Mouse (Mus musculus) forebrain, embryonic 12.5 days (tissue): ENCODE data around the gene Pcyt2. TPM values are rescaled to one million over a fixed set of nuclear protein-coding genes. Genes with fewer than 3 reads are reported as not detected.

Source experiments
- ATAC-seq: fragments of 200-750 bp; cut with Nextera tagmentation; 2 replicates; pipeline ENCODE4 v1.8.0; 2017; ENCODE audit warnings: moderate TSS enrichment; ENCODE audit not compliant: low FRiP score
- H3K27ac ChIP-seq: fragments of 300-500 bp; sonication (generic); 2 replicates; pipeline ENCODE4 v1.5.1; 2016; ENCODE audit warnings: mild to moderate bottlenecking
- H3K27me3 ChIP-seq: fragments of 300-500 bp; sonication (generic); 2 replicates; pipeline ENCODE4 v1.6.1; 2016; ENCODE audit warnings: mild to moderate bottlenecking
- H3K36me3 ChIP-seq: fragments of 300-500 bp; sonication (generic); replicated peaks from 2 replicates; pipeline ENCODE4 v1.6.1; 2016; ENCODE audit warnings: mild to moderate bottlenecking
- H3K4me1 ChIP-seq: fragments of 300-500 bp; sonication (generic); 2 replicates; pipeline ENCODE4 v1.6.1; 2016
- H3K4me2 ChIP-seq: fragments of 300-500 bp; sonication (generic); 2 replicates; pipeline ENCODE4 v1.6.1; 2016; ENCODE audit warnings: mild to moderate bottlenecking, moderate library complexity
- H3K4me3 ChIP-seq: fragments of 300-500 bp; sonication (generic); replicated peaks from 2 replicates; pipeline ENCODE4 v1.5.1; 2016; ENCODE audit warnings: mild to moderate bottlenecking
- H3K9ac ChIP-seq: fragments of 300-500 bp; sonication (generic); 2 replicates; pipeline ENCODE4 v1.6.1; 2016; ENCODE audit warnings: mild to moderate bottlenecking
- H3K9me3 ChIP-seq: fragments of 300-500 bp; sonication (generic); 2 replicates; pipeline ENCODE4 v1.6.1; 2016
- WGBS: fragments of 180-500 bp; shearing (Covaris S2); methylation state at CpG from one replicate; pipeline ENCODE4 v1.1.7; 2016; 5-methylcytosine and 5-hydroxymethylcytosine counted together
- polyA plus RNA-seq: library from polyadenylated mRNA; unstranded; fragments of >200 nt; fragmentation: Nextera tagmentation; extraction: Ambion mirVana; gene quantifications from 2 replicates; pipeline ENCODE4 v1.2.1, GENCODE M21; 2016

The Pcyt2 gene
- polyA plus RNA-seq, 1 experiment from 2014 or later, result 139 TPM

- H3K9me3 ChIP-seq, result no peaks in the 10 kb centered on the region
- peak overlapping the region; percentile 29; the same call in 1 of the 2 replicates for H3K9ac ChIP-seq
- H3K4me1 ChIP-seq, result peaks cover 41% of the 10 kb centered on the region
- WGBS, result 45% methylated on average over 7 of the region's 7 CpGs
- H3K27ac ChIP-seq, result 0 out of 2 replicates have a peak overlapping the region, but pooled peaks have one; percentile 11
- no peaks in the 10 kb centered on the region for H3K27me3 ChIP-seq
- peaks cover 29% of the 10 kb centered on the region for H3K36me3 ChIP-seq
- H3K4me2 ChIP-seq, result peak overlapping the region; percentile 92
- H3K4me3 ChIP-seq, result peak overlapping the region; percentile 98; the same call in 1 of the 2 replicates
- no peak for ATAC-seq
These were observed 13.4 kb upstream of the Pcyt2 start for GRCm38 (mm10) chr11:120630881-120631725.

- Histone ChIP-seq H3K9me3 (no peaks in the 10 kb centered on the region), H3K27me3 (no peaks in the 10 kb centered on the region), H3K9ac (peak overlapping the region; percentile 33), H3K4me3 (no peak overlapping the region), H3K4me1 (peaks cover 45% of the 10 kb centered on the region), H3K27ac (peak overlapping the region; percentile 65; the same call in 1 of the 2 replicates), H3K4me2 (0 out of 2 replicates have a peak overlapping the region, but pooled peaks have one; percentile 9), H3K36me3 (peaks cover 29% of the 10 kb centered on the region)
- 30% methylated on average over 5 of the region's 5 CpGs for WGBS
- ATAC-seq, result no peak
These were observed 12.7 kb upstream of the Pcyt2 start for GRCm38 (mm10) chr11:120630401-120630871.

DNA sequence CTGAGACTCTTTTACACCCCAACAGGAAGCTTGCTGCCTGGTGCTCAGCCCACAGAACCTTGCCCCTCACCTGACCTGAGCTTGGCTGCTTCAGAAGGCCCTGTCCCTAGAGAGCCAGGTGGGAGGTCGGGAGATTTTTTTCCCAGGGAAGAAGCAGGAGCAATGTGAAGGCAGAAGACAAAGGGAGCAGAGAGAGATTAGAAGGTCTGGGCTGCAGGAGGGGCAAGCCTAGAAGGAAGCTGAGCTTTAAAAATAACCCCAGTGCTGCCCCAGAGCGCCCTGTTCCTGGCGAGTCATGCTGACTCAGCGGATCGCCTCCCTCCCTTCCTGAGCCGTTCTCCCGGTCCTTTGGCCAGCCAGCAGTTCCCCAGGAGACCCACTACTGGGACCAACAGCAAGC lies 12.2 kb upstream of the Pcyt2 start:
- 49% methylated on average over 7 of the region's 7 CpGs for WGBS
- no peak for ATAC-seq
- no peak overlapping the region for H3K4me3 ChIP-seq
- peaks cover 50% of the 10 kb centered on the region for H3K4me1 ChIP-seq
- H3K9ac ChIP-seq, result 0 out of 2 replicates have a peak overlapping the region, but pooled peaks have one; percentile 33
- H3K27ac ChIP-seq, result peak overlapping the region; percentile 65
- H3K9me3 ChIP-seq, result no peaks in the 10 kb centered on the region
- H3K4me2 ChIP-seq, result peak overlapping the region; percentile 9; the same call in 1 of the 2 replicates
- H3K36me3 ChIP-seq, result peaks cover 29% of the 10 kb centered on the region
- no peaks in the 10 kb centered on the region for H3K27me3 ChIP-seq

DNA sequence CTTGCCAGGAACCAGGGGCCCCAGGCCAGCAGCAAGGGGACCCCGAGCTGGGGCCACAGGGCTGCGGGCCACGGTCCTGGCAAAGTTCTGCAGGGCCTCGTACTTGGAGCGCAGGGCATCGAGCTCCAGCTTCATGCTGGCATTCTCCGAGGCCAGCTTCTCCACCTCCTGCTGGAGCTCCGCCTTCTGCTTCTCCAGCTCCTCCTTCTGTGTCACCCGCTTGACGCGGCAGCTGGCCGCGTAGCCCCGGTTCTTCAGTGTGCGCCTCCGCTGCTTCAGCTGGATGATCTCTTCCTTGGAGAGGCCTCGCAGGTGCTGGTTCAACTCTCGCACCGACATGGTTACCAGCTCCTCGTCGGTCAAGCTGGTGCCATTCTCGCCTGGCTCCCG lies 11.6 kb upstream of the Pcyt2 start:
- H3K4me1 ChIP-seq, result peaks cover 48% of the 10 kb centered on the region
- H3K36me3 ChIP-seq, result peaks cover 29% of the 10 kb centered on the region
- H3K27me3 ChIP-seq, result no peaks in the 10 kb centered on the region
- no peaks in the 10 kb centered on the region for H3K9me3 ChIP-seq
- no peak overlapping the region for H3K9ac ChIP-seq
- H3K4me3 ChIP-seq, result no peak overlapping the region
- H3K4me2 ChIP-seq, result peak overlapping the region; percentile 9; the same call in 1 of the 2 replicates
- WGBS, result 72% methylated on average over 23 of the region's 23 CpGs
- no peak for ATAC-seq
- 0 out of 2 replicates have a peak overlapping the region, but pooled peaks have one; percentile 65 for H3K27ac ChIP-seq

- Histone ChIP-seq H3K4me1 (peaks cover 48% of the 10 kb centered on the region), H3K9ac (no peak overlapping the region), H3K27me3 (no peaks in the 10 kb centered on the region), H3K4me2 (no peak overlapping the region), H3K27ac (no peak overlapping the region), H3K9me3 (no peaks in the 10 kb centered on the region), H3K4me3 (no peak overlapping the region), H3K36me3 (peaks cover 29% of the 10 kb centered on the region)
- no peak for ATAC-seq
- 94% methylated on average over 23 of the region's 23 CpGs for WGBS
These were observed 11.0 kb upstream of the Pcyt2 start for GRCm38 (mm10) chr11:120628601-120629340.

DNA sequence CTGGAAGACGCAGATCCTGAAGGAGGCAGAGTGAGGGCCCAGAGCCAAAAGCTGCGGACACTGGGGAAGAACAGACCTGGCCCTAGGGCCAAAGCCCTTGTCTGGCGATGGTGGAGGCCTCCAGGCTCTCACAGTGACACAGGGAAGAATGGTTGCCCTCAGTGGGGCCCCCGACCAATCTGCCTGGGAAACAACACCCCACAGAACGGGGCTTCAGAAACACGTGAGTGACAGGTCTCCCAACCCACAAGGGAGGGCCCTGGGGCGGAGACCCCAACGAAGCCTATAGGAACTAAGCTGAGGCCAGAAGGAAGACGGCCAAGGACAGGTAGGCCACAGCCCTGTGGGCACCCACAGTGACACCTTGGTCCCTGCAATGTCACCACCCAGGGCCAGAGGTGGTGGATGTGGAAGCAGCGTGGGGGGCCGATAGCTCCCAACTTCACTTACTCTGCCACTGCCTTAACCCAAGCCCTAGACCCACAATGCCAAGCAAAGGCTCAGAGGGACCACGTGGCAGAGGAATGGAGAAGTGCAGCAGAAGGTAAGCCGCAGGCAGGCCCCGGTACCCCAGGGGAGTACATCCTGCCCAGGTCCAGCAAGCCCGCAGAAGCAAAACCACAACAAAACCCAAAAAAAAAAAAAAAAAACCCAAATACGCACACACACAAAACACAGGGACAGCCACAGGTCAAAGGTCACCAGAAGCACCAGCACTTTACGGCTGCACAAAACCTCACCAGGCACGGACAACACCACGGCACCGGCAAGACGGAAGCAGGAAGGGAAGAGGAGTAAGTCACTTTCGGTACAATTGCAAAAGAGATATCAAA lies 9.9 kb upstream of the Pcyt2 start:
- Histone ChIP-seq H3K4me3 (no peak overlapping the region), H3K27me3 (no peaks in the 10 kb centered on the region), H3K9me3 (no peaks in the 10 kb centered on the region), H3K4me1 (peaks cover 51% of the 10 kb centered on the region), H3K27ac (no peak overlapping the region), H3K36me3 (peaks cover 37% of the 10 kb centered on the region), H3K4me2 (no peak overlapping the region), H3K9ac (no peak overlapping the region)
- no peak for ATAC-seq
- WGBS, result 86% methylated on average over 22 of the region's 22 CpGs

DNA sequence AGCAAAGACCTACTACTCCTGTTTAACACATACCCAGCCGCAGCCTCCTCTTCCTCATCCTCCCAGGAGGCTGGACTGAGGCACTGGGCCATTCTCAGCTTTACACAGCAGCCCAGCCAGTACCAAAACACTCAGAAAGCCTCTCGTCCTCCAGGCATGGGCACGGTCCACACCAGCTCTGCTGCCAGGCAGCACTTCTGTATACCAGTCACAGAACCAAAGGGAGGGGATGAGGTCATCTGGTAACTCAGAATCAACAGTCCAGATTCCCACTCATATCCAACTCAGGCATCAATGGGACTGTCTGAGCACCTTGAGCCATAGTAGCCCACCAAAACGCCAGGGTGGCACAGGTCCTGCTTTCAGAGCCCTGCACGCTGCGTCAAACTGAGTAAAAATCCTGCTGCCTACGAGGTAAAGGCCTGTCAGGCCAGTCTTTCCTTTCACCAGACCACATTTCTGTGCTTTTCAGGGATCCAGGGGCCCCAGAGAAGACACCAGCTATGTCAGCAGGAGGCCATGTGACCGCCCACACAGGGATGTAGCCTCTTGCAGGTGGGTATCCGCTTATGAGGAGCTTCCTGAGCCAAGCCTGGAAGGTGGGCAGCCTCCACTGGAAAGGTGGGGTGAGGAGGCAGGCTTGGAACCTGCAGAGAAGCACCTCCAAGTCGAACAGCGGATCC lies 9.2 kb upstream of the Pcyt2 start:
- Histone ChIP-seq H3K9ac (no peak overlapping the region), H3K9me3 (no peaks in the 10 kb centered on the region), H3K4me3 (no peak overlapping the region), H3K36me3 (peaks cover 44% of the 10 kb centered on the region), H3K4me1 (peaks cover 45% of the 10 kb centered on the region), H3K27me3 (no peaks in the 10 kb centered on the region), H3K4me2 (no peak overlapping the region), H3K27ac (no peak overlapping the region)
- 91% methylated on average over 11 of the region's 11 CpGs for WGBS
- ATAC-seq, result no peak

GRCm38 (mm10) chr11:120625152-120625775 lies 7.5 kb upstream of the Pcyt2 start, which contains the start of gene Sirt7:
Sirt7 (minus strand) TSS chr11:120625240.
- Histone ChIP-seq H3K36me3 (peaks cover 61% of the 10 kb centered on the region), H3K9ac (peak within 1 kb of the TSS; percentile 80), H3K4me3 (peak within 1 kb of the TSS; percentile 99), H3K4me2 (peak within 1 kb of the TSS; percentile 99), H3K27me3 (no peaks in the 10 kb centered on the region), H3K9me3 (no peaks in the 10 kb centered on the region), H3K4me1 (peaks cover 29% of the 10 kb centered on the region), H3K27ac (peak within 1 kb of the TSS; percentile 86)
- ATAC-seq, result peak; percentile 50
- 25% methylated on average over 5 of the region's 5 CpGs for WGBS

DNA sequence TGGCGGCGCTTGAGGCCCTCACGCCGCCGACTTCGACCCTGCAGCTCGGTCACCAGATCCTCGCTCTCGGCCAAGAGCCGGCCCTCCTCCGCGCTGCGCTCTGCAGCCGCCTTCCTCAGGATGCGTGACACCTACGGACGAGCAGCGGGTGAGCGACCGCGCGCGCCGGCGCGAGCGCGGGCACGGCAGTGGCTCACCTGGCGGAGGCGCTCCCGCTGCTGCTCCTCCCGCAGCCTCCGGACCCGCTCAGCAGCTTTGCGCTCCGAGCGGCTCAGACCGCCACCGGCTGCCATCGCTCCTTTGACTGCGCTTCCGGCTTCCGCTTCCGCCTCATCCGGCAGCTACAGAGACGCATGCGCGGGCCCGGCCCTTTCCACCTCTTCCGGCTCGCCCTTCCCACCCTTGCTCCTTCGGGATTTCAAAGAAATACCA lies 7.0 kb upstream of the Pcyt2 start:
- Histone ChIP-seq H3K27me3 (no peaks in the 10 kb centered on the region), H3K4me1 (peaks cover 23% of the 10 kb centered on the region), H3K36me3 (peaks cover 66% of the 10 kb centered on the region), H3K27ac (peak overlapping the region; percentile 86), H3K4me2 (peak overlapping the region; percentile 99), H3K4me3 (peak overlapping the region; percentile 99), H3K9me3 (no peaks in the 10 kb centered on the region), H3K9ac (peak overlapping the region; percentile 80)
- peak; percentile 86 for ATAC-seq
- WGBS, result under 1% methylated on average over 53 of the region's 53 CpGs

DNA sequence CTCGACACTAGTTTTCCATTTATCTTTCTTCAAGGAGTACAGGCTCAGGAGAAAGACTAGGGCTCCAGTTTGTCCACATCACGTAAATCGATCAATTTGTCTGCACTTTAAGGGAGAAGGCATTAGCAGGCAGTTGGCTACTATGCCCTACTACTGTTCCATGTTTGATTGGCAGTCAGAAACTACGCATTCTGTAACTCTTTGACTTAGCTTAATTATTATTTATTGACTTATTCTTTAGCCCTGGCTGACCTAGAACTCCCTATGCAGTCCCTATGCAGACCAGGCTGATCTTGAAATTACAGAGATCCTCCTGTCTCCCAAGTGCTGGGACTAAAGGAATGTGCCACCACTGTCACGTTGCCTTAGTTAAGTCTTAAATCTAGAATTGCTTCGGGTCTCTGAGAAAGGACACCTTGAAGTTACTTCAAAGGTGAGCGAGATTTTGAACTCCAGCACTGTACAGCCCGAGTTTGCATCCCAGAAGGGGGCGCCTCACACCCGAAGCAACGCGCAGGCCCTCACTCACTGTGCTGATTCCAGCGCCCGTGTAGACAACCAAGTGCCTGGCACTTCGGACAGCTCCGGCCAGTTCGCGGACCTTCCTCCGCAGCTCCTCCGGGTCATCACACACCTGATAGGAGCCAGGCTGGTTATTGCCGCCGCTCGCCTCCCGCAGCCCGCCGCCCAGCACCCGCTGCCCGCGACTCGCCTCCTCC lies 6.4 kb upstream of the Pcyt2 start:
- Histone ChIP-seq H3K9me3 (no peaks in the 10 kb centered on the region), H3K27me3 (no peaks in the 10 kb centered on the region), H3K4me2 (peak overlapping the region; percentile 99), H3K27ac (peak overlapping the region; percentile 86), H3K4me3 (peak overlapping the region; percentile 99), H3K9ac (peak overlapping the region; percentile 80), H3K36me3 (peaks cover 63% of the 10 kb centered on the region), H3K4me1 (peaks cover 18% of the 10 kb centered on the region)
- WGBS, result 12% methylated on average over 30 of the region's 30 CpGs
- peak; percentile 67 for ATAC-seq
